Mouse (Mus musculus) cortical plate, adult 2 months (tissue): Measurements from ENCODE around the gene Cux2. TPM values are rescaled to one million over a fixed set of nuclear protein-coding genes. Genes with fewer than 3 reads are reported as not detected.

ENCODE experiments used
- H3K27ac ChIP-seq: fragments of 200-500 bp; 2 replicates; pipeline ENCODE4 v1.5.1; 2012; ENCODE audit warnings: low read length, control low read depth, inconsistent platforms; ENCODE audit not compliant: insufficient read depth
- H3K4me1 ChIP-seq: fragments of 200-500 bp; 2 replicates; pipeline ENCODE4 v1.6.1; 2011; ENCODE audit warnings: low read length; ENCODE audit not compliant: control insufficient read depth, insufficient read depth
- H3K4me3 ChIP-seq: fragments of 200-500 bp; 2 replicates; pipeline ENCODE4 v1.5.1; 2011; ENCODE audit warnings: mild to moderate bottlenecking, low read length, control low read depth; ENCODE audit not compliant: insufficient read depth
- CTCF ChIP-seq: fragments of 200-500 bp; IDR thresholded peaks from 2 replicates; pipeline ENCODE4 v1.5.1; 2011; ENCODE audit warnings: mild to moderate bottlenecking, control low read depth, low read length; ENCODE audit not compliant: insufficient read depth; ENCODE audit errors: extremely low read depth
- POLR2A ChIP-seq: fragments of 200-500 bp; IDR thresholded peaks from 2 replicates; pipeline ENCODE4 v1.6.1; 2011; ENCODE audit warnings: mild to moderate bottlenecking, low read length, control low read depth; ENCODE audit not compliant: insufficient read depth; ENCODE audit errors: extremely low read depth
- polyA plus RNA-seq: library from polyadenylated mRNA; depleted of rRNA; stranded (reverse); fragments of >200 nt; gene quantifications from 2 replicates; pipeline ENCODE4 v1.2.3, GENCODE M21; 2012

Cux2 gene
- polyA plus RNA-seq, 1 experiment, result 109 TPM

- H3K4me3 ChIP-seq, result no peak overlapping the region
- H3K27ac ChIP-seq, result no peak overlapping the region
- TF ChIP-seq CTCF (no peak), POLR2A (no peak)
- no peaks in the 10 kb centered on the region; the same call in 1 of the 2 replicates for H3K4me1 ChIP-seq
These were observed 46.4 kb downstream of the Cux2 start for GRCm38 (mm10) chr5:122003460-122003859.

DNA sequence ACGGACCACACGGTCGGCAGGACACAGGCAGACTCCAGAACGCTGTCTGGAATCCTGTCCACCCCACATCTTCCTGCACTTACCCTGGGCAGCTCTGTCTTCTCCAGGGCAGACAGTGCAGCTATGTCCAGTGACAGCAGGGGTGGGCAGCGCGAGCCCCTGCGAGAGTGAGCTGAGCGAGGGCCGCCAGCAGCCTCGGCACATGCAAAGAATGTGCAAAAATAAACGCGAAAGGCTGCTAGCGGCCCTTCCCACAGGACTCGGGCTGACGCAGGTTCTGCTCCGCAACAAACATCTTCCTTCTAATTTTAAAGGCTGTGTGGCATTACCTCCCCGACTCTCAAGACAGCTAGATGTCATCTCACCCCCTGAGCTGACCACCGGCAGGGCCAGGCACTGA lies 47.8 kb downstream of the Cux2 start:
- Histone ChIP-seq H3K4me3 (peak overlapping the region; percentile 78), H3K4me1 (no peaks in the 10 kb centered on the region; the same call in 1 of the 2 replicates), H3K27ac (peak overlapping the region; percentile 71; the same call in 1 of the 2 replicates)
- TF ChIP-seq CTCF (no peak), POLR2A (peak; percentile 56; the same call in 1 of the 2 replicates)

- Histone ChIP-seq H3K27ac (peak overlapping the region; percentile 71), H3K4me3 (peak overlapping the region; percentile 78)
These were observed 48.6 kb downstream of the Cux2 start for GRCm38 (mm10) chr5:122001311-122001710.

DNA sequence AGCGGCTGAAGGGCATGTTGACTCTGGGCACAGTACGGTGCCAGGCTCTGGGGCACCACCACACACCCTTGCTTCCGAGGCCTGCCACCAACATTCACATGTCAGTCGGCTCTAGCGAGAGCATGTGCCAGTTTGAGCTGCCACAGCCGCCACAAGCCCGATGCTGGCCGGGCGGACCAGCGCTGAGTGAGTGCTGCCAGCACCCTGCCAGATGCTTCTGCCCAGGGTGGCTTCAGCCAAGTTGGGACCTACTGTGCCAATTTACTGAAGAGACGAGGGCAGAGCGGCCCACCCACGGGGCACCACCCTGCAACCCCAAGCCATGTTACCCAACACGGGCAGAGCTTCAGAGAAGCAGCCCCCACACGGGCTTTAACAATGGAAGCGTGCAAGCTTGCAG lies 49.5 kb downstream of the Cux2 start:
- TF ChIP-seq CTCF (no peak), POLR2A (no peak)
- Histone ChIP-seq H3K4me3 (peak overlapping the region; percentile 78), H3K27ac (no peak overlapping the region), H3K4me1 (no peaks in the 10 kb centered on the region; the same call in 1 of the 2 replicates)

More at GRCm38 (mm10) chr5:122001311-122001710, 48.6 kb downstream of the Cux2 start:
- TF ChIP-seq CTCF, result no peak
- TF ChIP-seq POLR2A, result no peak
- no peaks in the 10 kb centered on the region; the same call in 1 of the 2 replicates for H3K4me1 ChIP-seq

DNA sequence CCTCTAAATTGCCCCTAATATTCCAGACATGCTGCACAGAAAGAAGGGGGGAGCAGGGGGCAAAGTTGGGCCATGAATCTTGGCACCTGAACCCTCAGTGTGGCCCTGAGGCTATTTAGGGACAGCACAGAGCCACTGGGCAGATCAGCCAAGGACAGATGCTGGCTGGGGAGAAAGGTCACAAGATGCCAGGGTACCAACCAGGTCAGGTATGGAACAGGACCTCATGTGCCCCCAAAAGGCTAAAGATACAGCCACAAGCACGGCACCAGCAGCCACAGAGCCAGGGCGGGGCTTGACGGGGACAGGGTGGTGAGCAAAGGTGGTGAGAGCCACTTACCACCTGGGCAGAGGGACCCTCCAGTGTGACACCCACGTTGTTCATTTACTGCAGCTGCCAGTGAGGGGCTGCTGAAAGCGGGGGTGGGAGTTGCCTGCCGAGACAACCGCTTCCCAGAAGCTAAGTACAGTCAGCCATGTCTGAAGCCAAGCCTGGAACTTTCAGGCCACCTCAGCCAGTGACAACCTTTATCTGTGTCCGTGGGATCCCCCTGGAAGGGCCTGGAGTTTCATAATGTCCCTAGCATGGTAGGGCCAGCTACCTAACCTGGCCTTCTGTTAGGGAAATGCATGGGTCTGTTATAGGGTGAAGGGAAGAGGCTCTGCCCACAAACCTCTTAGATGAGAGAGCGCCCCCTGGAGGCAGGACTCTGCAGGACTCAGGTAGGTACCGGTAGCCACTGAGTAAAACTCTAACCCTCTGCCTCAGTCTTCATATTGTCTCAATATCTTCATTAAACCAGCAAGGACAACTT lies 50.7 kb downstream of the Cux2 start:
- Histone ChIP-seq H3K4me3 (no peak overlapping the region), H3K27ac (no peak overlapping the region), H3K4me1 (no peaks in the 10 kb centered on the region; the same call in 1 of the 2 replicates)
- TF ChIP-seq CTCF (peak; percentile 46), POLR2A (no peak)

DNA sequence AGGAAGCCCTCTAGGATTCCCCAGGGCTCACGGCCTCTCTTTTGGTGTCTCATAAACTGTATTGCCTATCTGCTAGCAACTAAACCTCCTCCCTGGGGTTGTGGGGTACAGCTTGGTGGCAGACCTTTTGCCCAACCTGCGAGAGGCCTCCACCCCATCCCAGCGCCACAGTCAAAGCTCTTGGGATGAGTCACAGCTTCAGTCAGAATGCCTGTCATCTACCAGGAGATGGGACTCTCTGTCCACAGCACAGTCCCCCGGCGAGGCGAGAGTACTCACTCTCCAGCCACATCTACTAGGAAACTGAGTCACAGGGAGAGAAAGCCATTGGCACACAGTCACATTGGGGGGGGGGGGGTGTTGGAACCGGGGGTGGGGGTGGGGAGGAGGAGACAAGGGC lies 51.6 kb downstream of the Cux2 start:
- Histone ChIP-seq H3K4me1 (no peaks in the 10 kb centered on the region; the same call in 1 of the 2 replicates), H3K4me3 (no peak overlapping the region), H3K27ac (no peak overlapping the region)
- TF ChIP-seq CTCF (no peak), POLR2A (no peak)

DNA sequence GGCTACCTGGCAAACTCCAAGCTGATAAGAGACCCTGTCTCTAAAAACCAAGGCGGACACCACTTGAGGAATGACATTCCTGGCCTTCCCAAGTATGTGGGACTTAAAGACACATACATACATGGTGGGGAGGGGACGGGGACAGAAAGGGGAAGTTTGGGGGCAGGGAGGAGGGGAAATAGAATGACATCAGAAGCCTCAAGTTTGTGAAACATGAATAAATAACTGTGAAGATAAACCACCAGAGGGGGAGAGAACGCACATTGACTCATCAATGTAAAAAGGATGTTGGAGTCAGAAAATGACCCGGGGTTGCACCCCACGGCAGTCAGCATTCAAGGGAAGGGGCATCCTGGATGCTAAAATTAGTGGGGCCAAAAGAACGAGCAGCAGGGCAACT lies 53.2 kb downstream of the Cux2 start:
- no peak overlapping the region for H3K27ac ChIP-seq
- TF ChIP-seq POLR2A, result no peak
- TF ChIP-seq CTCF, result no peak
- no peaks in the 10 kb centered on the region for H3K4me1 ChIP-seq
- no peak overlapping the region for H3K4me3 ChIP-seq

GRCm38 (mm10) chr5:121994808-121995207 lies 55.1 kb downstream of the Cux2 start:
- TF ChIP-seq POLR2A (no peak), CTCF (no peak)
- Histone ChIP-seq H3K27ac (no peak overlapping the region), H3K4me3 (no peak overlapping the region), H3K4me1 (no peaks in the 10 kb centered on the region)

DNA sequence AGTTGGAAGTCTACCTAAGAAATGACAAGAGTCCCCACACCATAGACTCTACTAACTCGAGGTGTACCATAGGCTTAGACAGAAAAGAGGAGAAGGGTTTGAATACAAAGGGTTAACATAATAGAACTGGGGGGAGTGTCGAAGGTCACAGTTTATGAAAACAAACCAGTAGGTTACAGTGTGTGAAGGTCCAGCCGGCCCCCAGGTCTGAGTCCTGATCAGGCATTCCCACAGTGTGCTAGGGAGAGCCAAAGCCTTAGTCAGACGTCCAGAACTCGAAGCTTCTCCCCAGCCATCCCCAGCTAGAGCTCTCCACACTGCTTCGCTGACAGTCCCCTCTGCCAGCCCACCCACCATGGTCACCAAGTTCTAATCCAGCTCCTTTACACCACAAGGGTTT lies 58.0 kb downstream of the Cux2 start:
- no peak overlapping the region for H3K4me3 ChIP-seq
- TF ChIP-seq CTCF (no peak), POLR2A (no peak)
- no peak overlapping the region for H3K27ac ChIP-seq
- no peaks in the 10 kb centered on the region for H3K4me1 ChIP-seq

DNA sequence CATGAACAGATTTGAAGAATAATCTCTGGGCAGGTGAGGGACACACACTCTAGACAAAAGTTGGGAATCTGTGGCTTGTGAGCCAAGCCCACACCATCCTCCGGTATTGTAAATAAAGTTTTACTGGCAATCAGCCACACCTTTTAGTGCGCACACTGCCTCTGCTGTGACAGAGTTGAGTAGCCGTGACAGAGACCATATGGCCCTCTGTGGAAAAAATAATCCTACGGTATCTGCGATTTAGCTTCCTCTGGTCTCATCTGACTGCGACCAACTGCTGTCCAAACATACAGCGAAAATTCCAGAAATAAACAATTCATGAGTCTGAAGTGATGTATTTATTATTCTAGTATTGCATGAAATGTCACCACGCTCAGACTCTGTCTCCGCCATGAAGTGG lies 64.0 kb downstream of the Cux2 start:
- H3K4me1 ChIP-seq, result peaks cover 1% of the 10 kb centered on the region; the same call in 1 of the 2 replicates
- no peak overlapping the region for H3K27ac ChIP-seq
- no peak overlapping the region for H3K4me3 ChIP-seq
- TF ChIP-seq CTCF, result no peak
